Mouse (Mus musculus) MEL (cell line): ENCODE results near the gene Ccnd1. TPM values are rescaled to one million over a fixed set of nuclear protein-coding genes. Genes with fewer than 3 reads are reported as not detected.

Experiments
- DNase-seq: peaks from one replicate; pipeline ENCODE4 v3.0.0; 2011; ENCODE audit warnings: low read depth, low spot score
- H3K27ac ChIP-seq: 2 replicates; pipeline ENCODE4 v1.5.1; 2012; ENCODE audit warnings: low read depth, mild to moderate bottlenecking, control low read depth, low read length, moderate library complexity; ENCODE audit not compliant: control insufficient read depth
- H3K27me3 ChIP-seq, 2 experiments: fragments of 150-350 bp in 1 of 2; sonication (generic) in 1 of 2; 2 replicates each; pipeline ENCODE4 v1.6.1; 2012; ENCODE audit warnings: low read length in 2 of 2, mild to moderate bottlenecking in 2 of 2, improper control_type of control experiment in 1 of 2, moderate library complexity in 1 of 2; ENCODE audit not compliant: insufficient read depth in 2 of 2, control insufficient read depth in 1 of 2
- H3K36me3 ChIP-seq, 2 experiments: 2 replicates each; pipeline ENCODE4 v1.6.1; 2012 to 2014; ENCODE audit warnings: low read length in 2 of 2, improper control_type of control experiment in 1 of 2, inconsistent platforms in 1 of 2, mild to moderate bottlenecking in 1 of 2; ENCODE audit not compliant: insufficient read depth in 2 of 2, control insufficient read depth in 1 of 2
- H3K4me1 ChIP-seq, 2 experiments: fragments of 150-350 bp in 1 of 2; sonication (generic) in 1 of 2; 2 replicates each; pipeline ENCODE4 v1.6.1; 2012; ENCODE audit warnings: low read length in 2 of 2, improper control_type of control experiment in 1 of 2, mild to moderate bottlenecking in 1 of 2; ENCODE audit not compliant: insufficient read depth in 2 of 2, control insufficient read depth in 1 of 2
- H3K4me3 ChIP-seq, 2 experiments: fragments of 150-350 bp in 1 of 2; sonication (generic) in 1 of 2; 2 replicates each; pipeline ENCODE4 v1.5.1; 2012; ENCODE audit warnings: low read depth in 2 of 2, low read length in 2 of 2, mild to moderate bottlenecking in 2 of 2, moderate library complexity in 2 of 2, control low read depth in 1 of 2, improper control_type of control experiment in 1 of 2; ENCODE audit not compliant: control insufficient read depth in 1 of 2, insufficient read depth in 1 of 2
- H3K79me2 ChIP-seq: 2 replicates; pipeline ENCODE4 v1.6.1; 2012; ENCODE audit warnings: mild to moderate bottlenecking, low read length, moderate library complexity; ENCODE audit not compliant: control insufficient read depth, poor library complexity, insufficient read depth
- H3K9ac ChIP-seq: 2 replicates; pipeline ENCODE4 v1.6.1; 2012; ENCODE audit warnings: low read depth, mild to moderate bottlenecking, control low read depth, low read length, moderate library complexity; ENCODE audit not compliant: control insufficient read depth, poor library complexity, severe bottlenecking
- H3K9me3 ChIP-seq: fragments of 150-350 bp; sonication (generic); replicated peaks from 2 replicates; pipeline ENCODE4 v1.6.1; 2012; ENCODE audit warnings: mild to moderate bottlenecking, low read length, improper control_type of control experiment, moderate library complexity; ENCODE audit not compliant: insufficient read depth
- CHD1 ChIP-seq: IDR thresholded peaks from 2 replicates; pipeline ENCODE4 v1.6.1; 2012; ENCODE audit warnings: low read depth, mild to moderate bottlenecking, inconsistent platforms, low read length, improper control_type of control experiment
- CTCF ChIP-seq, 3 experiments: IDR thresholded peaks in 2 of 3; conservative IDR thresholded peaks in 1 of 3; 2 replicates each; pipeline ENCODE4 v1.5.1; 2011 to 2012; ENCODE audit warnings: low read length in 3 of 3, low read depth in 2 of 3, mild to moderate bottlenecking in 2 of 3, improper control_type of control experiment in 1 of 3, inconsistent platforms in 1 of 3, mixed read lengths in 1 of 3, moderate library complexity in 1 of 3; ENCODE audit not compliant: control insufficient read depth in 1 of 3, insufficient read depth in 1 of 3, poor library complexity in 1 of 3, severe bottlenecking in 1 of 3
- E2F4 ChIP-seq: IDR thresholded peaks from 2 replicates; pipeline ENCODE4 v1.6.1; 2011; ENCODE audit warnings: low read depth, low read length, improper control_type of control experiment, borderline replicate concordance
- ELF1 ChIP-seq: IDR thresholded peaks from 2 replicates; pipeline ENCODE4 v1.6.1; 2014; ENCODE audit warnings: low read depth, mild to moderate bottlenecking, inconsistent platforms, low read length, improper control_type of control experiment, moderate library complexity
- HCFC1 ChIP-seq: IDR thresholded peaks from 2 replicates; pipeline ENCODE4 v1.6.1; 2012; ENCODE audit warnings: low read depth, mild to moderate bottlenecking, inconsistent platforms, low read length, improper control_type of control experiment, moderate library complexity
- MAZ ChIP-seq: IDR thresholded peaks from 2 replicates; pipeline ENCODE4 v1.6.1; 2012; ENCODE audit warnings: low read depth, mild to moderate bottlenecking, inconsistent platforms, low read length, improper control_type of control experiment
- MEF2A ChIP-seq: IDR thresholded peaks from 2 replicates; pipeline ENCODE4 v1.6.1; 2014; ENCODE audit warnings: low read depth, mild to moderate bottlenecking, inconsistent platforms, low read length, improper control_type of control experiment; ENCODE audit not compliant: poor library complexity, insufficient replicate concordance, severe bottlenecking; ENCODE audit errors: extremely low read depth
- MYC ChIP-seq: IDR thresholded peaks from 2 replicates; pipeline ENCODE4 v1.6.1; 2011; ENCODE audit warnings: low read depth, mild to moderate bottlenecking, low read length, improper control_type of control experiment, moderate library complexity
- NRF1 ChIP-seq: IDR thresholded peaks from 2 replicates; pipeline ENCODE4 v1.6.1; 2014; ENCODE audit warnings: low read depth, mild to moderate bottlenecking, inconsistent platforms, low read length, improper control_type of control experiment, moderate library complexity; ENCODE audit not compliant: poor library complexity, insufficient read depth, severe bottlenecking
- POLR2A ChIP-seq, 2 experiments: IDR thresholded peaks; 2 replicates each; pipeline ENCODE4 v1.6.1; 2011 to 2012; ENCODE audit warnings: low read length in 2 of 2, mild to moderate bottlenecking in 2 of 2, control low read depth in 1 of 2, improper control_type of control experiment in 1 of 2, low read depth in 1 of 2, moderate library complexity in 1 of 2; ENCODE audit not compliant: control insufficient read depth in 1 of 2, insufficient read depth in 1 of 2, poor library complexity in 1 of 2
- POLR2AphosphoS5 ChIP-seq: IDR thresholded peaks from 2 replicates; pipeline ENCODE4 v1.6.1; 2012; ENCODE audit warnings: low read depth, borderline replicate concordance, mild to moderate bottlenecking, inconsistent platforms, low read length, moderate library complexity, mixed read lengths
- RAD21 ChIP-seq: IDR thresholded peaks from 2 replicates; pipeline ENCODE4 v1.6.1; 2011; ENCODE audit warnings: mild to moderate bottlenecking, low read depth, low read length, improper control_type of control experiment
- RCOR1 ChIP-seq: IDR thresholded peaks from 2 replicates; pipeline ENCODE4 v1.6.1; 2012; ENCODE audit warnings: low read depth, mild to moderate bottlenecking, inconsistent platforms, low read length, improper control_type of control experiment
- SIN3A ChIP-seq: IDR thresholded peaks from 2 replicates; pipeline ENCODE4 v1.6.1; 2012; ENCODE audit warnings: low read length, improper control_type of control experiment, inconsistent platforms
- SMC3 ChIP-seq: IDR thresholded peaks from 2 replicates; pipeline ENCODE4 v1.6.1; 2011; ENCODE audit warnings: low read depth, low read length, improper control_type of control experiment
- TAL1 ChIP-seq: IDR thresholded peaks from 2 replicates; pipeline ENCODE4 v1.6.1; 2012; ENCODE audit warnings: mild to moderate bottlenecking, inconsistent platforms, low read length, moderate library complexity, mixed read lengths
- TBP ChIP-seq: IDR thresholded peaks from 2 replicates; pipeline ENCODE4 v1.8.0; 2011; ENCODE audit warnings: low read depth, low read length, improper control_type of control experiment
- TCF12 ChIP-seq: IDR thresholded peaks from 2 replicates; pipeline ENCODE4 v1.6.1; 2014; ENCODE audit warnings: low read depth, mild to moderate bottlenecking, inconsistent platforms, low read length, improper control_type of control experiment, moderate library complexity
- ZMIZ1 ChIP-seq: IDR thresholded peaks from 2 replicates; pipeline ENCODE4 v1.6.1; 2012; ENCODE audit warnings: low read depth, mild to moderate bottlenecking, inconsistent platforms, low read length, improper control_type of control experiment, moderate library complexity
- ZNF384 ChIP-seq: IDR thresholded peaks from 2 replicates; pipeline ENCODE4 v1.6.1; 2012; ENCODE audit warnings: low read depth, mild to moderate bottlenecking, inconsistent platforms, low read length, improper control_type of control experiment
- polyA plus RNA-seq, 2 experiments: library from polyadenylated mRNA; stranded (reverse) in 1 of 2; unstranded in 1 of 2; fragments of >175 nt in 1 of 2; fragments of >200 nt in 1 of 2; gene quantifications; 2 replicates each; pipeline versions ENCODE4 v1.2.1 to v1.2.4; 2012; ENCODE audit warnings: low replicate concordance in 2 of 2, low read depth in 1 of 2; ENCODE audit not compliant: insufficient read length in 2 of 2, insufficient read depth in 1 of 2, missing spikeins in 1 of 2
- total RNA-seq: library from RNA; depleted of rRNA; stranded (reverse); fragments of 300-350 nt; gene quantifications from 2 replicates; pipeline ENCODE4 v1.2.3, GENCODE M21; 2012

The Ccnd1 gene
- total and polyA plus RNA-seq, 3 experiments, result 0.08 to 0.38 TPM; not detected in 1

DNA sequence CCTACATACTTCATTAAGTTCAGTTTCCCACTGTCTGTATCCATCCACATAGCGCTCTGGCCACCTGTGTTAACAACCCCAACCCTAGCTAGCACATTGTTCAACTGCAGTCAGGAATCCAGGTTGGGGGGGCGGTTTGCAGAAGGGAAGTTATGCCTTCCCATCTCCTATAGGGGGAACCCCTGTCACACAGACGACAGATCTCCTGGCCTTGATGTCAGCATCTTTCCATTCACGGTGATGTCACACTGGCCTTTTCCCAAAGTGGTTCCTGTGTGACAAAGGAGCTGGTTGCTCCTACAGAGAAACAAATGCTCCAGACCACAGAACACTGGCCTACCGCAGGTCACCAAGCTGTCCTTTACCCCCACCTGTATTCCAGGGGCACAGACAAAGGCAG, 4.2 kb downstream of the Ccnd1 start (continued):
- no peak for TF ChIP-seq E2F4
- TF ChIP-seq TCF12, result no peak
- TF ChIP-seq TAL1, result no peak

DNA sequence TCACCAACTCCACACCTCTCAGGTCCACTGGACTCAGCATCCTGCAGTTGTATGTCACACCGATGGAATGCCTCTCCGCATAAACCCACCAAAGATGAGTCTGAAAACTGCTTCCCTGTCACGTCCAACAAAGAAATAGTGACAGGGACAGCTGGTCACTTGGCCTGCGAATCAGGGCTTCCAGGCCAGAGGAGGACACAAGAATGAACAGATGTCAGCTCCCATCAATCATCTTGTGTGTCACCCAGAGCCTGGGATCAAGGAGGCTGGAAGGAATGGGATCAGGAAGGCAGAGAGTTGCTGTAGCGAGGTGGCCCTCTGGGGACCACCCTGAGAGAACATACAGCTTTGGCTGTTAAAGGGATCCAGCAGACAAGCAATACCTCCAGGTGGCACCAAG, 4.8 kb downstream of the Ccnd1 start:
- Histone ChIP-seq H3K4me1 (no peaks in the 10 kb centered on the region), H3K9me3 (no peaks in the 10 kb centered on the region), H3K36me3 (no peaks in the 10 kb centered on the region), H3K9ac (no peak overlapping the region), H3K27me3 (no peaks in the 10 kb centered on the region), H3K79me2 (no peaks in the 10 kb centered on the region), H3K27ac (no peak overlapping the region), H3K4me3 (no peak overlapping the region)
- TF ChIP-seq POLR2AphosphoS5 (no peak), SIN3A (no peak), CHD1 (no peak), CTCF (IDR thresholded peaks at IDR 0.05 in 2 of 3, conservative IDR thresholded peaks at IDR 0.05 in 1 of 3; ENCODE audit: control insufficient read depth in 1 of 3, insufficient read depth in 1 of 3, low read depth in 2 of 3, low read length in 3 of 3, poor library complexity in 1 of 3, severe bottlenecking in 1 of 3) (no peak), RCOR1 (no peak), E2F4 (no peak), MAZ (no peak), MEF2A (no peak), HCFC1 (no peak), SMC3 (no peak), ZMIZ1 (no peak), RAD21 (no peak)
- DNase-seq, result no peak

DNA sequence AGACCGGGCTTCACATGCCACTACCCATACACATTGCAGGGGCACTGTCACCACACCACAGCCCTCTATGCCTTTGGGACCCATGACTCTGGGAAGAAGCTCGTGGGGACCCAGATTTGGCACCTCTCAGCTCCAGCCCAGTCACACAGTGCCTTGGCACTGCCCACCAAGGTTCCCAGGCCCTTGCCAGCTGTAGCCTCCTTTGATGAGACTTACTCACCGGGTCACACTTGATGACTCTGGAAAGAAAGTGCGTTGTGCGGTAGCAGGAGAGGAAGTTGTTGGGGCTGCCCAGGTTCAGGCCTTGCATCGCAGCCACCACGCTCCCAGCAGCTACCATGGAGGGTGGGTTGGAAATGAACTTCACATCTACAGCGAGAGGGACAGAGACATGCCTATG, 5.9 kb downstream of the Ccnd1 start:
- Histone ChIP-seq H3K9ac (no peak overlapping the region), H3K79me2 (no peaks in the 10 kb centered on the region), H3K4me1 (no peaks in the 10 kb centered on the region), H3K27ac (no peak overlapping the region), H3K36me3 (no peaks in the 10 kb centered on the region), H3K9me3 (no peaks in the 10 kb centered on the region), H3K27me3 (no peaks in the 10 kb centered on the region), H3K4me3 (no peak overlapping the region)
- no peak for DNase-seq
- TF ChIP-seq POLR2AphosphoS5 (no peak), ELF1 (no peak), ZNF384 (no peak), TBP (no peak), NRF1 (no peak), POLR2A (IDR thresholded peaks at IDR 0.05; ENCODE audit: control insufficient read depth in 1 of 2, insufficient read depth in 1 of 2, low read depth in 1 of 2, low read length in 2 of 2, poor library complexity in 1 of 2) (no peak), RCOR1 (no peak), MYC (no peak)
